Mouse (Mus musculus) lung, postnatal 0 days (tissue): ENCODE results near the gene Atp1b3.
"Not testable (repeated sequence)": the region's sequence is repeated elsewhere in the genome, so short reads cannot be mapped to it uniquely, and the experiment has no call there.

Experiments used
- CTCF ChIP-seq: IDR thresholded peaks from 2 replicates; pipeline ENCODE4 v1.5.1; 2016; ENCODE audit warnings: antibody characterized with exemption, mild to moderate bottlenecking
- EP300 ChIP-seq: IDR thresholded peaks from 2 replicates; pipeline ENCODE4 v1.6.1; 2016; ENCODE audit warnings: antibody characterized with exemption, mild to moderate bottlenecking, control low read depth

GRCm38 (mm10) chr9:96399916-96400315 is 35.7 kb upstream of the Atp1b3 start:
- not testable (repeated sequence) for TF ChIP-seq CTCF, EP300
